Mouse (Mus musculus) neural tube, embryonic 11.5 days (tissue): ENCODE results near the gene Bivm. TPM values are rescaled to one million over a fixed set of nuclear protein-coding genes. Genes with fewer than 3 reads are reported as not detected.
A peak's percentile ranks its signal among the peaks of the same experiment; 100 is the strongest.

ENCODE experiments used
- ATAC-seq: fragments of 200-750 bp; cut with Nextera tagmentation; 2 replicates; pipeline ENCODE4 v1.8.0; 2017; ENCODE audit warnings: moderate number of reproducible peaks, mild to moderate bottlenecking, moderate TSS enrichment, moderate library complexity; ENCODE audit not compliant: insufficient read depth, low FRiP score, low TSS enrichment
- DNase-seq: peaks from one replicate; pipeline ENCODE4 v3.0.0-alpha.2; 2015; ENCODE audit warnings: low spot score
- H3K27ac ChIP-seq: fragments of 300-500 bp; sonication (generic); 2 replicates; pipeline ENCODE4 v1.5.1; 2014; ENCODE audit warnings: low read depth, mild to moderate bottlenecking, low read length
- H3K27me3 ChIP-seq: fragments of 300-500 bp; sonication (generic); 2 replicates; pipeline ENCODE4 v1.6.1; 2014; ENCODE audit warnings: mild to moderate bottlenecking, low read length, mixed read lengths; ENCODE audit not compliant: control insufficient read depth, insufficient read depth
- H3K36me3 ChIP-seq: fragments of 300-500 bp; sonication (generic); 2 replicates; pipeline ENCODE4 v1.6.1; 2014; ENCODE audit warnings: mild to moderate bottlenecking, low read length, moderate library complexity, mixed read lengths; ENCODE audit not compliant: control insufficient read depth, insufficient read depth
- H3K4me1 ChIP-seq: fragments of 300-500 bp; sonication (generic); 2 replicates; pipeline ENCODE4 v1.6.1; 2014; ENCODE audit warnings: low read length, mixed read lengths; ENCODE audit not compliant: control insufficient read depth, insufficient read depth
- H3K4me2 ChIP-seq: fragments of 300-500 bp; sonication (generic); 2 replicates; pipeline ENCODE4 v1.6.1; 2014; ENCODE audit warnings: low read depth, mild to moderate bottlenecking, moderate library complexity
- H3K4me3 ChIP-seq: fragments of 300-500 bp; sonication (generic); 2 replicates; pipeline ENCODE4 v1.5.1; 2014; ENCODE audit warnings: low read depth, low read length
- H3K9ac ChIP-seq: fragments of 300-500 bp; sonication (generic); 2 replicates; pipeline ENCODE4 v1.6.1; 2014; ENCODE audit warnings: mild to moderate bottlenecking, low read length
- H3K9me3 ChIP-seq: fragments of 300-500 bp; sonication (generic); 2 replicates; pipeline ENCODE4 v1.6.1; 2016; ENCODE audit warnings: low read length; ENCODE audit not compliant: control insufficient read depth
- WGBS: fragments of 180-500 bp; shearing (Covaris S2); extraction: QIAGEN DNeasy Blood & Tissue Kit; methylation state at CpG from one replicate; pipeline ENCODE4 v1.1.7; 2014; 5-methylcytosine and 5-hydroxymethylcytosine counted together
- polyA plus RNA-seq: library from polyadenylated mRNA; unstranded; fragments of >200 nt; fragmentation: Nextera tagmentation; extraction: Ambion mirVana; gene quantifications from 2 replicates; pipeline ENCODE4 v1.2.1, GENCODE M21; 2014

Gene Bivm
- 31.1 and 31.2 TPM in 2 replicates for polyA plus RNA-seq

- H3K27ac ChIP-seq = peak within 1 kb of the TSS; percentile 93
- H3K36me3 ChIP-seq = 0 out of 2 replicates have a peak, but pooled peaks cover 3% of the 10 kb centered on the region
- H3K4me3 ChIP-seq = peak within 1 kb of the TSS; percentile 78
- peak; percentile 87 for DNase-seq
- H3K4me2 ChIP-seq = peak within 1 kb of the TSS; percentile 70
- H3K4me1 ChIP-seq = no peaks in the 10 kb centered on the region
- H3K9me3 ChIP-seq = no peaks in the 10 kb centered on the region
- WGBS = under 1% methylated on average over 39 of the region's 39 CpGs
- H3K27me3 ChIP-seq = no peaks in the 10 kb centered on the region
- peak within 1 kb of the TSS; percentile 88 for H3K9ac ChIP-seq
- ATAC-seq = peak; percentile 94
These were observed at the start of gene Bivm, which contains the start of gene Kdelc1 for GRCm38 (mm10) chr1:44118239-44119054. Gene Bivm, plus strand, starts transcription at chr1:44118957. Gene Kdelc1, minus strand, starts transcription at chr1:44118808.

GRCm38 (mm10) chr1:44101448-44102225 lies 17.1 kb upstream of the Bivm start:
- peak overlapping the region; percentile 57 for H3K4me2 ChIP-seq
- WGBS = under 1% methylated on average over 55 of the region's 55 CpGs
- H3K9me3 ChIP-seq = no peaks in the 10 kb centered on the region
- no peaks in the 10 kb centered on the region for H3K36me3 ChIP-seq
- DNase-seq (no peak), ATAC-seq (peak; percentile 80)
- peak overlapping the region; percentile 82 for H3K9ac ChIP-seq
- no peaks in the 10 kb centered on the region for H3K4me1 ChIP-seq
- no peaks in the 10 kb centered on the region for H3K27me3 ChIP-seq
- peak overlapping the region; percentile 74 for H3K4me3 ChIP-seq
- H3K27ac ChIP-seq = peak overlapping the region; percentile 80

- no peaks in the 10 kb centered on the region for H3K9me3 ChIP-seq
- H3K9ac ChIP-seq = peak within 1 kb of the TSS; percentile 82
- peak within 1 kb of the TSS; percentile 74 for H3K4me3 ChIP-seq
- H3K4me2 ChIP-seq = peak within 1 kb of the TSS; percentile 57
- peak; percentile 95 for ATAC-seq
- no peaks in the 10 kb centered on the region for H3K27me3 ChIP-seq
- 0% methylated on average over 55 of the region's 55 CpGs for WGBS
- no peaks in the 10 kb centered on the region for H3K4me1 ChIP-seq
- H3K27ac ChIP-seq = peak within 1 kb of the TSS; percentile 80
- no peaks in the 10 kb centered on the region for H3K36me3 ChIP-seq
- DNase-seq = peak; percentile 99
These were observed 16.5 kb upstream of the Bivm start, which contains the start of gene Tex30 for GRCm38 (mm10) chr1:44102259-44102717. Gene Tex30, minus strand, starts transcription at chr1:44102441.

GRCm38 (mm10) chr1:44102939-44103338 lies 15.8 kb upstream of the Bivm start:
- ATAC-seq = no peak

GRCm38 (mm10) chr1:44117571-44117970 lies 1.2 kb upstream of the Bivm start:
- Histone ChIP-seq H3K4me2 (peak overlapping the region; percentile 70), H3K4me1 (no peaks in the 10 kb centered on the region), H3K4me3 (peak overlapping the region; percentile 78), H3K9ac (no peak overlapping the region), H3K36me3 (0 out of 2 replicates have a peak, but pooled peaks cover 3% of the 10 kb centered on the region), H3K27me3 (no peaks in the 10 kb centered on the region), H3K27ac (no peak overlapping the region), H3K9me3 (no peaks in the 10 kb centered on the region)
- DNase-seq (no peak), ATAC-seq (no peak)

More at GRCm38 (mm10) chr1:44102939-44103338, 15.8 kb upstream of the Bivm start:
- H3K27me3 ChIP-seq = no peaks in the 10 kb centered on the region
- peak; percentile 11 for DNase-seq
- H3K9ac ChIP-seq = peak overlapping the region; percentile 26
- peaks cover 2% of the 10 kb centered on the region; the same call in 1 of the 2 replicates for H3K36me3 ChIP-seq
- WGBS = 17% methylated on average over 5 of the region's 5 CpGs
- H3K4me3 ChIP-seq = peak overlapping the region; percentile 74
- H3K9me3 ChIP-seq = no peaks in the 10 kb centered on the region
- H3K27ac ChIP-seq = no peak overlapping the region
- no peaks in the 10 kb centered on the region for H3K4me1 ChIP-seq
- H3K4me2 ChIP-seq = peak overlapping the region; percentile 39

- Histone ChIP-seq H3K27me3 (no peaks in the 10 kb centered on the region), H3K4me2 (peak overlapping the region; percentile 70), H3K4me1 (no peaks in the 10 kb centered on the region), H3K36me3 (0 out of 2 replicates have a peak, but pooled peaks cover 3% of the 10 kb centered on the region), H3K4me3 (peak overlapping the region; percentile 78), H3K9ac (peak overlapping the region; percentile 88), H3K9me3 (no peaks in the 10 kb centered on the region), H3K27ac (peak overlapping the region; percentile 93)
- peak; percentile 88 for DNase-seq
- WGBS = under 1% methylated on average over 42 of the region's 43 CpGs
- peak; percentile 90 for ATAC-seq
These were observed 680 bp downstream of the Bivm start for GRCm38 (mm10) chr1:44119201-44120073.

GRCm38 (mm10) chr1:44120074-44120406 lies 1.3 kb downstream of the Bivm start:
- ATAC-seq = peak; percentile 22
- H3K4me2 ChIP-seq = peak overlapping the region; percentile 70

GRCm38 (mm10) chr1:44122256-44122655 lies 3.5 kb downstream of the Bivm start:
- Histone ChIP-seq H3K9me3 (no peaks in the 10 kb centered on the region), H3K27me3 (no peaks in the 10 kb centered on the region), H3K4me3 (no peak overlapping the region), H3K9ac (no peak overlapping the region), H3K4me2 (no peak overlapping the region), H3K27ac (no peak overlapping the region), H3K4me1 (no peaks in the 10 kb centered on the region), H3K36me3 (no peaks in the 10 kb centered on the region)
- no peak for DNase-seq
- 93% methylated on average over 3 of the region's 3 CpGs for WGBS
- no peak for ATAC-seq

More at GRCm38 (mm10) chr1:44120074-44120406, 1.3 kb downstream of the Bivm start:
- Histone ChIP-seq H3K4me3 (peak overlapping the region; percentile 78), H3K9me3 (no peaks in the 10 kb centered on the region), H3K4me1 (no peaks in the 10 kb centered on the region), H3K27me3 (no peaks in the 10 kb centered on the region), H3K9ac (peak overlapping the region; percentile 88), H3K36me3 (no peaks in the 10 kb centered on the region), H3K27ac (peak overlapping the region; percentile 93)
- WGBS = 2% methylated on average over 6 of the region's 6 CpGs
- no peak for DNase-seq
